Mouse (Mus musculus): ENCODE measurements around the gene Crybb2. TPM values are rescaled to one million over a fixed set of nuclear protein-coding genes. Genes with fewer than 3 reads are reported as not detected.
A peak's percentile ranks its signal among the peaks of the same experiment; 100 is the strongest.

Crybb2 gene
- polyA plus RNA-seq, 1 experiment from 2014 or later, result not detected

GRCm38 (mm10) chr5:113045511-113046273 lies 24.2 kb downstream of the Crybb2 start:
- no peaks in the 10 kb centered on the region for H3K36me3 ChIP-seq (ENCODE audit: insufficient read depth, low read length)
- no peaks in the 10 kb centered on the region for H3K4me1 ChIP-seq (replicated peaks; ENCODE audit: insufficient read depth, low read length)
- 87% methylated on average over 10 of the region's 10 CpGs for WGBS
- no peak overlapping the region for H3K27ac ChIP-seq
- no peak for TF ChIP-seq CTCF (IDR thresholded peaks at IDR 0.05; ENCODE audit: low read depth)
- ATAC-seq (replicated peaks; ENCODE audit: low FRiP score, low read depth), result no peak
- no peaks in the 10 kb centered on the region for H3K27me3 ChIP-seq (ENCODE audit: insufficient read depth, low read length)
- H3K4me2 ChIP-seq (ENCODE audit: low read length), result no peak overlapping the region
- DNase-seq (ENCODE audit: low spot score), result no peak
- no peaks in the 10 kb centered on the region for H3K9me3 ChIP-seq (replicated peaks; ENCODE audit: low read length)
- no peak overlapping the region for H3K4me3 ChIP-seq (replicated peaks; ENCODE audit: low read depth, low read length)
- no peak overlapping the region for H3K9ac ChIP-seq (ENCODE audit: low read depth, low read length)

GRCm38 (mm10) chr5:113043531-113043930 lies 26.4 kb downstream of the Crybb2 start:
- no peak overlapping the region for H3K9ac ChIP-seq (ENCODE audit: low read depth, low read length)
- no peaks in the 10 kb centered on the region for H3K27me3 ChIP-seq (ENCODE audit: insufficient read depth, low read length)
- no peak overlapping the region for H3K27ac ChIP-seq
- H3K36me3 ChIP-seq (ENCODE audit: insufficient read depth, low read length), result no peaks in the 10 kb centered on the region
- ATAC-seq (replicated peaks; ENCODE audit: low FRiP score, low read depth) (no peak), DNase-seq (ENCODE audit: low spot score) (no peak)
- no peaks in the 10 kb centered on the region for H3K4me1 ChIP-seq (replicated peaks; ENCODE audit: insufficient read depth, low read length)
- no peak for TF ChIP-seq CTCF (IDR thresholded peaks at IDR 0.05; ENCODE audit: low read depth)
- no peak overlapping the region for H3K4me3 ChIP-seq (replicated peaks; ENCODE audit: low read depth, low read length)
- H3K9me3 ChIP-seq (replicated peaks; ENCODE audit: low read length), result no peaks in the 10 kb centered on the region
- no peak overlapping the region for H3K4me2 ChIP-seq (ENCODE audit: low read length)
- 94% methylated on average over 8 of the region's 8 CpGs for WGBS

- H3K4me3 ChIP-seq (replicated peaks; ENCODE audit: low read depth, low read length), result no peak overlapping the region
- H3K27ac ChIP-seq, result no peak overlapping the region
- TF ChIP-seq CTCF (IDR thresholded peaks at IDR 0.05; ENCODE audit: low read depth), result no peak
- no peak overlapping the region for H3K9ac ChIP-seq (ENCODE audit: low read depth, low read length)
- ATAC-seq (replicated peaks; ENCODE audit: low FRiP score, low read depth) (peak; percentile 77), DNase-seq (ENCODE audit: low spot score) (peak; percentile 82)
- H3K4me1 ChIP-seq (replicated peaks; ENCODE audit: insufficient read depth, low read length), result no peaks in the 10 kb centered on the region
- WGBS, result 7% methylated on average over 5 of the region's 5 CpGs
- no peaks in the 10 kb centered on the region for H3K27me3 ChIP-seq (ENCODE audit: insufficient read depth, low read length)
- no peaks in the 10 kb centered on the region for H3K36me3 ChIP-seq (ENCODE audit: insufficient read depth, low read length)
- H3K9me3 ChIP-seq (replicated peaks; ENCODE audit: low read length), result no peaks in the 10 kb centered on the region
- no peak overlapping the region for H3K4me2 ChIP-seq (ENCODE audit: low read length)
Observed at GRCm38 (mm10) chr5:113041567-113042071, 28.3 kb downstream of the Crybb2 start.

- no peak overlapping the region for H3K4me3 ChIP-seq (replicated peaks; ENCODE audit: low read depth, low read length)
- no peaks in the 10 kb centered on the region for H3K4me1 ChIP-seq (replicated peaks; ENCODE audit: insufficient read depth, low read length)
- DNase-seq (ENCODE audit: low spot score) (no peak), ATAC-seq (replicated peaks; ENCODE audit: low FRiP score, low read depth) (no peak)
- no peak overlapping the region for H3K27ac ChIP-seq
- no peaks in the 10 kb centered on the region for H3K9me3 ChIP-seq (replicated peaks; ENCODE audit: low read length)
- no peaks in the 10 kb centered on the region for H3K36me3 ChIP-seq (ENCODE audit: insufficient read depth, low read length)
- TF ChIP-seq CTCF (IDR thresholded peaks at IDR 0.05; ENCODE audit: low read depth), result no peak
- no peak overlapping the region for H3K9ac ChIP-seq (ENCODE audit: low read depth, low read length)
- no peaks in the 10 kb centered on the region for H3K27me3 ChIP-seq (ENCODE audit: insufficient read depth, low read length)
- no peak overlapping the region for H3K4me2 ChIP-seq (ENCODE audit: low read length)
- 71% methylated on average over 6 of the region's 6 CpGs for WGBS
Observed at GRCm38 (mm10) chr5:113040776-113041175, 29.1 kb downstream of the Crybb2 start.

- ATAC-seq (replicated peaks; ENCODE audit: low FRiP score, low read depth) (no peak), DNase-seq (ENCODE audit: low spot score) (no peak)
- H3K9me3 ChIP-seq (replicated peaks; ENCODE audit: low read length), result no peaks in the 10 kb centered on the region
- 85% methylated on average over 6 of the region's 6 CpGs for WGBS
- no peak overlapping the region for H3K27ac ChIP-seq
- peaks cover 9% of the 10 kb centered on the region; the same call in 1 of the 2 replicates for H3K4me1 ChIP-seq (replicated peaks; ENCODE audit: insufficient read depth, low read length)
- no peaks in the 10 kb centered on the region for H3K36me3 ChIP-seq (ENCODE audit: insufficient read depth, low read length)
- no peaks in the 10 kb centered on the region for H3K27me3 ChIP-seq (ENCODE audit: insufficient read depth, low read length)
- no peak overlapping the region for H3K4me2 ChIP-seq (ENCODE audit: low read length)
- H3K4me3 ChIP-seq (replicated peaks; ENCODE audit: low read depth, low read length), result no peak overlapping the region
- no peak for TF ChIP-seq CTCF (IDR thresholded peaks at IDR 0.05; ENCODE audit: low read depth)
- H3K9ac ChIP-seq (ENCODE audit: low read depth, low read length), result no peak overlapping the region
Observed at GRCm38 (mm10) chr5:113038601-113039000, 31.3 kb downstream of the Crybb2 start.

- no peak overlapping the region for H3K4me3 ChIP-seq (replicated peaks; ENCODE audit: low read depth, low read length)
- no peaks in the 10 kb centered on the region for H3K27me3 ChIP-seq (ENCODE audit: insufficient read depth, low read length)
- ATAC-seq (replicated peaks; ENCODE audit: low FRiP score, low read depth), result no peak
- no peak for TF ChIP-seq CTCF (IDR thresholded peaks at IDR 0.05; ENCODE audit: low read depth)
- no peaks in the 10 kb centered on the region for H3K9me3 ChIP-seq (replicated peaks; ENCODE audit: low read length)
- H3K36me3 ChIP-seq (ENCODE audit: insufficient read depth, low read length), result no peaks in the 10 kb centered on the region
- DNase-seq (ENCODE audit: low spot score), result peak; percentile 40
- peaks cover 9% of the 10 kb centered on the region; the same call in 1 of the 2 replicates for H3K4me1 ChIP-seq (replicated peaks; ENCODE audit: insufficient read depth, low read length)
- no peak overlapping the region for H3K9ac ChIP-seq (ENCODE audit: low read depth, low read length)
- no peak overlapping the region for H3K4me2 ChIP-seq (ENCODE audit: low read length)
- H3K27ac ChIP-seq, result no peak overlapping the region
- WGBS, result 42% methylated on average over 10 of the region's 10 CpGs
Observed at GRCm38 (mm10) chr5:113035094-113036047, 34.5 kb downstream of the Crybb2 start.
